Mouse (Mus musculus) C2C12 (cell line): ENCODE data around the gene D1Pas1.

Experiments
- CTCF ChIP-seq: IDR thresholded peaks from one replicate; pipeline ENCODE4 v1.5.1; 2011; ENCODE audit not compliant: control insufficient read depth, insufficient read depth, insufficient read length
- MAX ChIP-seq: IDR thresholded peaks from one replicate; pipeline ENCODE4 v1.6.1; 2011; ENCODE audit warnings: mild to moderate bottlenecking, control low read depth

GRCm38 (mm10) chr1:187015673-187016072, 48.5 kb downstream of the D1Pas1 start:
- TF ChIP-seq CTCF (no peak), MAX (no peak)
